7 mouse cellular contexts compared by ENCODE assay signal in genomic region chr3:51652292-51652691, GRCm38 (mm10). TPM values are rescaled to one million over a fixed set of nuclear protein-coding genes. Genes with fewer than 3 reads are reported as not detected.
DNase-seq lines count a peak whose midpoint lies in the region; ATAC-seq lines count a peak whose summit lies in the region.

No protein-coding gene starts in this region.

- ATAC-seq in intestine, embryonic 14.5 days (replicated peaks; ENCODE audit: low FRiP score, low TSS enrichment, low read depth): peak; percentile 79

- peak overlapping the region; percentile 21; the same call in 1 of the 2 replicates for H3K9ac ChIP-seq in intestine, embryonic 14.5 days (ENCODE audit: low read length)

- peak overlapping the region; percentile 1; the same call in 1 of the 2 replicates for H3K4me3 ChIP-seq in intestine, embryonic 14.5 days (ENCODE audit: low read depth, low read length)

- H3K36me3 ChIP-seq in intestine, embryonic 14.5 days (ENCODE audit: control insufficient read depth, insufficient read depth, low read length): no peaks in the 10 kb centered on the region

- peak; percentile 82 for DNase-seq in adrenal gland, adult 2 months
- peak; percentile 91 for DNase-seq in embryo, embryonic 11 days
- peak; percentile 44 for DNase-seq in gastrocnemius, postnatal 25 days
- DNase-seq in intestine, embryonic 14.5 days (ENCODE audit: low spot score): peak; percentile 88
- peak; percentile 74 to 81 for DNase-seq in left cerebral cortex, postnatal 25 days (ENCODE audit: low spot score in 2 of 2)
- peak; percentile 87 for DNase-seq in mesoderm, embryonic 11.5 days (ENCODE audit: low read depth, low spot score)
- peak; percentile 56 for DNase-seq in right cerebral cortex, postnatal 25 days

- 4% methylated on average over 9 of the region's 9 CpGs for WGBS in intestine, embryonic 14.5 days

- H3K4me2 ChIP-seq in intestine, embryonic 14.5 days (ENCODE audit: low read length): peak overlapping the region; percentile 37

- no peaks in the 10 kb centered on the region for H3K27me3 ChIP-seq in intestine, embryonic 14.5 days (replicated peaks; ENCODE audit: control insufficient read depth, insufficient read depth, low read length)

- intact Hi-C loops in left cerebral cortex, postnatal 25 days (cut with DNase I): loop anchor here (2.0 kb wide), 1 partner anchor 591 kb away; no protein-coding TSS in a partner anchor

- peak overlapping the region; percentile 59 for H3K27ac ChIP-seq in intestine, embryonic 14.5 days (ENCODE audit: low read depth)

- H3K4me1 ChIP-seq in intestine, embryonic 14.5 days (replicated peaks; ENCODE audit: control insufficient read depth, insufficient read depth, low read length): peaks cover 12% of the 10 kb centered on the region; the same call in 1 of the 2 replicates

- H3K9me3 ChIP-seq in intestine, embryonic 14.5 days (ENCODE audit: control insufficient read depth, low read length): no peaks in the 10 kb centered on the region

RNA-seq across cellular contexts. Expression of gene Mgst2, which starts 7.9 kb away (rescaled TPM):
- 100 to 1,000 TPM; 189 to 200 TPM for total RNA-seq in adrenal gland, adult 2 months (2021)
- polyA plus RNA-seq in adrenal gland, adult 2 months (2012; rRNA removed): 2.6 and 3.3 TPM in 2 replicates
- total RNA-seq in gastrocnemius, postnatal 25 days (2021): under 1 TPM; 0.80 to 0.87 TPM
- 13.8 and 15.5 TPM in 2 replicates for polyA plus RNA-seq in intestine, embryonic 14.5 days (2014; fragmentation: Nextera tagmentation; extraction: Ambion mirVana)
- total RNA-seq in left cerebral cortex, postnatal 25 days (2021): not detected

Comparison
In these comparisons a context has a peak if more than half of its experiments do, and no peak if none do; other contexts are left out.
1. Peak in every context shown above with its lines: DNase-seq, ATAC-seq, H3K4me3 ChIP-seq and H3K27ac ChIP-seq.
2. RNA of gene Mgst2, which starts 7.9 kb away (total RNA-seq): 189 to 200 TPM in adrenal gland, adult 2 months; 0.80 to 0.87 TPM in gastrocnemius, postnatal 25 days and not detected in left cerebral cortex, postnatal 25 days; every median in the first group is over 100 times any median in the second.